Mouse (Mus musculus) splenic B cell, adult 2 months (primary cell): ENCODE results near the gene Usp34.
A peak's percentile ranks its signal among the peaks of the same experiment; 100 is the strongest.
"Not testable (repeated sequence)": the region's sequence is repeated elsewhere in the genome, so short reads cannot be mapped to it uniquely, and the experiment has no call there.

Experiments
- DNase-seq: peaks from one replicate; pipeline ENCODE4 v3.0.0-alpha.2; 2011; ENCODE audit warnings: low read depth, low spot score
- H3K27me3 ChIP-seq: 2 replicates; pipeline ENCODE4 v1.6.1; 2012; ENCODE audit warnings: mild to moderate bottlenecking, low read length, moderate library complexity, mixed read lengths; ENCODE audit not compliant: control insufficient read depth, poor library complexity, insufficient read depth, severe bottlenecking
- H3K36me3 ChIP-seq: 2 replicates; pipeline ENCODE4 v1.6.1; 2012; ENCODE audit warnings: mild to moderate bottlenecking, low read length, moderate library complexity, mixed read lengths; ENCODE audit not compliant: control insufficient read depth, poor library complexity, insufficient read depth, severe bottlenecking

Gene Usp34

GRCm38 (mm10) chr11:23306764-23307565, at the start of gene Usp34:
Gene Usp34 (plus strand): TSS chr11:23306895.
- H3K27me3 ChIP-seq, result no peaks in the 10 kb centered on the region
- peak; percentile 63 for DNase-seq
- 0 out of 2 replicates have a peak, but pooled peaks cover 2% of the 10 kb centered on the region for H3K36me3 ChIP-seq

DNA sequence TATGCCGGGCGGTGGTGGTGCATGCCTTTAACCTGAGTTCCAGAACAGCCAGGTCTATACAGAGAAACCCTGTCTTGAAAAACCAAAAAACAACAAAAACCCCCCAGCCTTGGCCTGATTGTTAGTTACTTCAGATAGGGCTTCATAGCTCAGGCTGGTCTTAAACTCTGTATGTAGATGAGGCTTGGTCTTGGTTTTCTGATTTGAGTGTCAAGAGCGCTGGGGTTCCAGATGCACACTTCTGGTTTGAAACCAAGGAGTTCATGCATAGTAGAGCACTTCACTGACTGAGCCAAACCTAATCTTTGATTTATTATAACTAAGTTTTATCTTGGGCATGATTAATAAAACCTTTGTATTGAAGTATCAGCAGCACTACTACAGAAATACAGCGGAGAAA, 47.6 kb upstream of the Usp34 start:
- no peaks in the 10 kb centered on the region for H3K27me3 ChIP-seq
- peaks cover 5% of the 10 kb centered on the region; the same call in 1 of the 2 replicates for H3K36me3 ChIP-seq
- DNase-seq, result no peak

DNA sequence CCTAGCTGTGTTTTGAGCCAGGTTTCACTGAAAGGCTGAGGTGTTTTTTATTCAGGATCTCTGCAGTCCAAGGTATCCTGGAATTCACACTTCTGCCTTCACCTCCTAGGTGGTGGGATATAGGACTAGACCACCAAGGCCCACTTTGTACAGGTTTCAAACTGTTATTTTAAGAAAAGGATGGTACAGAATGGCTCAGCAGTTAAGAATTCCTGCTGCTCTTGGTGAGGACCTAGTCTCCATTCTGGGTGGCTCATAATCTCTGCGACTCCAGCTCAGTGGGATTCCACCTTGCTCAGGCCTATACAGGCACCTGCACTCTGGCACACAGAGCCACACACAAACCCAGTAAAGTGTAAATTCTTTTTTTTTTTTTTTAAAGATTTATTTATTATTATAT, 47.2 kb upstream of the Usp34 start:
- no peaks in the 10 kb centered on the region for H3K27me3 ChIP-seq
- no peak for DNase-seq
- peaks cover 5% of the 10 kb centered on the region; the same call in 1 of the 2 replicates for H3K36me3 ChIP-seq

DNA sequence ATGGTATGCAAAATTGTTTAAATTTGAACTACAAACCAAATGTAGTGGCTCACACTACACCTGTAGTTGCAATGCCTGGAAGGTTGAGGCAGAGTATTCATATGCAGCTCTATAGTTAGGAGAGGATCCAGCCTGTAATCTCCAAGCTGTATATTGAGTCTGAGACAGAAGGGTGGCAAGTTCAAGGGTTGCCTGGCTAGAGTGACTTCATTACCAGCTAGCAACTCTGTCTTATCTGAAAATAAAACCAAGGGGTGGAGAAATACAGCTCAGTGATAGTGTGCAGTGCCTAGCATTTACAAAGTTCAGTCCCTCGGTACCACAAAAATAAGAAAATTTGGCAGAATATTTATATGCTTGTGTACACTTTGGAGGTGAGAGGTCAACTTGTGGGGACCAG, 46.5 kb upstream of the Usp34 start:
- no peaks in the 10 kb centered on the region for H3K27me3 ChIP-seq
- no peak for DNase-seq

DNA sequence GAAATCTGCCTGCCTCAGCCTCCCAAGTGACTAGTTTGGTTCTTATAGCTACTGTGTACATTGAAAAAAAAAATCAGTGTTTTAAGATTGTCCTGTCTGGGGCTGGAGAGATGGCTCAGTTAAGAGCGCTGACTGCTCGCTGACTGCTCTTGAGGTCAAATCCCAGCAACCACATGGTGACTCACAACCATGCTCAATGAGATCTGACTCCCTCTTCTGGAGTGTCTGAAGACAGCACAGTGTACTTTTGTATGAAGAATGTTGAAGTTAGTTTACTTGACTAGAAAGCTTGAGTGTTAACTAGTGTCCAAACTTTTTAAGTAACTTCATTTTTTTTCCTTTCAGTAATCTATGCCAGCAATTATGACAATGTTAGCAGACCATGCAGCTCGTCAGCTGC, 45.2 kb upstream of the Usp34 start:
- peaks cover 7% of the 10 kb centered on the region; the same call in 1 of the 2 replicates for H3K36me3 ChIP-seq
- DNase-seq, result peak; percentile 54
- no peaks in the 10 kb centered on the region for H3K27me3 ChIP-seq

More for the DNA sequence above, 46.5 kb upstream of the Usp34 start:
- H3K36me3 ChIP-seq, result peaks cover 5% of the 10 kb centered on the region; the same call in 1 of the 2 replicates

DNA sequence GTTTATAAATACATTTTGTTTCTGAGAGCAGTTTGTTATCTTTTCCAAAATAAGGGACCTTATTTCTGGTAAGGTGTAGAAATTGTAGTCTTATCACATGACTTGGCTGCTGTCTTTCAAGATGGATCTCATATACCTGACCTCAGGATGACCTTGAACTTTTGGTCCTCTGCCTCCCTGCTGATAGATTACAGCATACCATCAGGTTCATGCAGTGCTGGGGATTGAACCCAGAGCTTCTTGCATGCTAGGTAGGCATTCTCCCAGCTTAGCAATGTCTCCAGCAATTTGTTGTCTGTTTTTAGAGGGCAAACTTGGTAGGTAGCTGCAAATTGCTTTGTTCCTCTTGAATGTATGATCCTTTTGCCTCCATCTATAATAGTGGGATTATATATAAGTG, 41.7 kb upstream of the Usp34 start:
- Histone ChIP-seq H3K36me3 (peaks cover 9% of the 10 kb centered on the region; the same call in 1 of the 2 replicates), H3K27me3 (no peaks in the 10 kb centered on the region)
- no peak for DNase-seq

GRCm38 (mm10) chr11:23271770-23272724, 34.6 kb upstream of the Usp34 start:
- no peaks in the 10 kb centered on the region for H3K27me3 ChIP-seq
- DNase-seq, result peak; percentile 82
- H3K36me3 ChIP-seq, result peaks cover 13% of the 10 kb centered on the region

DNA sequence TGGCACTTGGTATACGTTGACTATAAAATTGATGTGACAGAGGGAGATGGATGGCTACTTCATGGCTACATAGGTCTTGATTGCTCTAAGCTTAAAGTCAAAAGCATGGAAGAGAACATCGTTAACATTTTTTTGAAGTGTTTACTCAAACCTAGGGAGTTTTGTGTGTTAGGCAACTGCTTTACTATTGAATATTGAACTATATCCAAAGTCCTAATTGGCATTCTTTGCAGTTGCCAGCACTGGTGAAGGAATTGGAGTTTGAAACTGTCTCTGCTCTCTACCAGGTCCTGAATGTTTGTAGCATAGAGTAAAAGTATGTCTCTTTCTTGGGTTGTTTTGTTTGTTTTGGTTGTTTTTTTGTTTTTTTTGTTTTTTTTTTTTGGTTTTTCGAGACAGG, 30.9 kb upstream of the Usp34 start:
- DNase-seq, result no peak
- H3K27me3 ChIP-seq, result no peaks in the 10 kb centered on the region

DNA sequence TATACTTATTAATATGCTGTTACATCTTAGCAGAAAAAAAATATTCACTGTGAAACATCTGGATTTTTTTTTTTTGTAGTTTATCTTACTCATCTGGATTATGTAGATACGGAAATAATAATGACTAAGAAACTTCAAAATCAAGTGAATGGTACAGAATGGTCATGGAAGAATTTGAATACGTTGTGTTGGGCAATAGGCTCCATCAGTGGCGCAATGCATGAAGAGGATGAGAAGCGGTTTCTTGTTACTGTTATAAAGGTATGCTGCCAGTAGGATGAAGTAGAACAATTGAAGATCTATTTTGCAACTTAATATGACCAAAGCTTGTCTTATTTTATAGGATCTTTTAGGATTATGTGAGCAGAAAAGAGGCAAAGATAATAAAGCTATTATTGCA, 22.2 kb upstream of the Usp34 start:
- no peak for DNase-seq
- Histone ChIP-seq H3K27me3 (no peaks in the 10 kb centered on the region), H3K36me3 (peaks cover 5% of the 10 kb centered on the region)

More for the DNA sequence above, 30.9 kb upstream of the Usp34 start:
- H3K36me3 ChIP-seq, result peaks cover 13% of the 10 kb centered on the region

DNA sequence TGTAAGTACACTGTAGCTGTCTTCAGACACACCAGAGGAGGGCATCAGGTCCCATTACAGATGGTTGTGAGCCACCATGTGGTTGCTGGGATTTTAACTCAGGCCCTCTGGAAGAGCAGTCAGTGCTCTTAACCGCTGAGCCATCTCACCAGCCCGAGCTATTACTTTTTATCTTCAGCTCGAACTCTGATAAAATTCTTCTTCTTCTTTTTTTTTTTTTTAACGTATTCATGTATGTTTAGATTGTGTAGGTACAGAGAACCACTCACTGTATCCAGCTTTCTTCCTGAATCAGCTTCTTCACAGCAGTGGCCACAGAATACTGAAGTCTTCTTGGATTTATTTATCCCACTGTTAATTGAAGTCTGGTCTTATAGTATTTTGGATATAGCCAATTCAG, 17.8 kb upstream of the Usp34 start:
- DNase-seq, H3K27me3 ChIP-seq, H3K36me3 ChIP-seq: not testable (repeated sequence)

GRCm38 (mm10) chr11:23297379-23297778, 9.3 kb upstream of the Usp34 start:
- DNase-seq, result no peak
- H3K27me3 ChIP-seq, result no peaks in the 10 kb centered on the region
- peaks cover 12% of the 10 kb centered on the region for H3K36me3 ChIP-seq

GRCm38 (mm10) chr11:23298301-23298700, 8.4 kb upstream of the Usp34 start:
- no peak for DNase-seq
- peaks cover 12% of the 10 kb centered on the region for H3K36me3 ChIP-seq
- H3K27me3 ChIP-seq, result no peaks in the 10 kb centered on the region

- Histone ChIP-seq H3K27me3 (no peaks in the 10 kb centered on the region), H3K36me3 (peaks cover 6% of the 10 kb centered on the region)
- no peak for DNase-seq
These were observed 6.8 kb upstream of the Usp34 start for GRCm38 (mm10) chr11:23299910-23300309.

DNA sequence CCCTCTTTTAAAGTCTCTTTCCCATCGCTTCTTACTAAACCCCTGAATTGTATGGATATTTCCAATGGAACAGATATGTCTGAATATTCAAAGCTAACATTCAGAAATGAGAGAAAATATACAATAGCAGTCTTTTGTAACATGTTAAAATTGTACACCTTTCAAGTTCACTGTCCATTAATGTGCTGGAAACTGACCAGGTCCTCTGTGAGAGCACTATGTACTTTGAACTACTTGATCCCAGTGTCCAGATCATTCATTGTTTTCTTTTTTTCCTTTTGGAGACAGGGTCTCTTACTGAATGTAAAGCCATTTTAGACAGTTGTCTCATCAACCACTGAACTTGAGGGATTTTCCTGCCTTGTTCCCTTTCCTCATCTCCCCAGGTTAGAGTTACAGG, 3.6 kb upstream of the Usp34 start:
- Histone ChIP-seq H3K36me3 (no peaks in the 10 kb centered on the region), H3K27me3 (no peaks in the 10 kb centered on the region)
- no peak for DNase-seq
